Mouse (Mus musculus) embryonic fibroblast, embryonic 13.5 days (primary cell): ENCODE data around the gene Idnk. TPM values are rescaled to one million over a fixed set of nuclear protein-coding genes. Genes with fewer than 3 reads are reported as not detected.

Source experiments
- H3K27ac ChIP-seq: 2 replicates; pipeline ENCODE4 v1.5.1; 2012; ENCODE audit warnings: low read length, control low read depth, inconsistent platforms; ENCODE audit not compliant: insufficient read depth
- H3K4me1 ChIP-seq: 2 replicates; pipeline ENCODE4 v1.6.1; 2011; ENCODE audit warnings: low read length; ENCODE audit not compliant: control insufficient read depth, insufficient read depth
- H3K4me3 ChIP-seq: 2 replicates; pipeline ENCODE4 v1.5.1; 2011; ENCODE audit warnings: mild to moderate bottlenecking, control low read depth, low read length; ENCODE audit not compliant: insufficient read depth
- CTCF ChIP-seq: IDR thresholded peaks from 2 replicates; pipeline ENCODE4 v1.5.1; 2011; ENCODE audit warnings: mild to moderate bottlenecking, control low read depth, low read length, moderate library complexity, borderline replicate concordance; ENCODE audit not compliant: insufficient read depth
- POLR2A ChIP-seq: IDR thresholded peaks from 2 replicates; pipeline ENCODE4 v1.6.1; 2011; ENCODE audit warnings: low read depth, mild to moderate bottlenecking, control low read depth, low read length, moderate library complexity
- polyA plus RNA-seq: library from polyadenylated mRNA; stranded (reverse); fragments of >200 nt; gene quantifications from 2 replicates; pipeline ENCODE4 v1.2.4, GENCODE M21; 2011; ENCODE audit warnings: low read depth; ENCODE audit not compliant: missing spikeins, insufficient read length

Gene Idnk
- polyA plus RNA-seq: 20.0 and 27.7 TPM in 2 replicates

DNA sequence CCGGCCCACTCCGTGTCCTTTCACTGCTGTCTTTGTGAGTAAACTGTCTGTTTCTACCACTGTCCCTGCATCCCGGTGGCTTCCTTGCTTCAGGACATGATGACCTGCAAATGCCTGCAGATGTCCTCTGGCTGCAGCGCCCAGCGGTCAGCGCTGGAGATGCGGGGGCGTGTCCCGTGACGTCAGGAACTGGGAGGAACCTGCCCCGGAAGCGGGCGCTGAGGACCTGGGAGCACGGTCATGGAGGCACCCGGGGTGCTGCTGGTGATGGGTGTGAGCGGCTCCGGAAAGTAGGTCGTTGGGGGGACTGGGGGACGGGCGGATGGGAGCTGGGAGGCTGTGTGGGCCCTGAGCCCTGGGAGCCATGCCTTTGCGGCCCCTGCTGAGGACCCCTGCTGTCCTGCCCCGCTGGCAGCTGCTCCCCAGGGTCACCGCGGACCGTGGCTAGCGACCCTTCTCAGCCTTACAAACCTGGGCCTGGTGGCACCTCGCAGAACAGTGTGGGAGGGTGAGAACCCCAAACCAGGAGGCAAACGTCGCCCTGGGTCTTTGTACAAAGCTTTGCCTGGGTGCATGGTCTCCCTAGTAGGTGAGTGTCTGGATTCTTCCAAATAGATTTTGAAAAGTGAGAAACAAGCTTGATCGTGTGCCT, at the start of gene Idnk:
Gene Idnk (plus strand): TSS at position 203 of the 652 bp plus-strand sequence.
- Histone ChIP-seq H3K4me3 (peak within 1 kb of the TSS; percentile 93), H3K4me1 (no peaks in the 10 kb centered on the region), H3K27ac (peak within 1 kb of the TSS; percentile 11; the same call in 1 of the 2 replicates)
- TF ChIP-seq POLR2A (peak; percentile 88), CTCF (no peak)

DNA sequence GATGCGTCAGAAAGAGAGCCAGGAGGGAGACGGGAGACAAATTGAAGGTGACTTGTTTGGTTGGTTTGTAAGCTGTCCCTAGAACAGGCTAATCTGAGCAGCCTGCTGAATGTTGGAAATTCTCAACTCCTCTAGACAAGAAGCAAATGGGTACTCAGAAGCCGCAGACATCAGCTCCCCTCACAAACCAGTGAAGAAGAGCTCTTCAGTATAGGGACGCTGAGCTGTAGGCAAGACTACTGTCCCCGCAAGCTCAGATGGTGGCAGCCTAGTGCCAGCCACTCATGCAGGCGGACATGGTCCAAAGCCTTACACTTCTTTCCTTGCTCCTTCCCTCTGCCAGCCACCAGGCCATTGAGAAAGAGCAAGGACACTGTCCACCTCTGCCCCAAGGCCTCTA, 46.1 kb upstream of the Idnk start:
- Histone ChIP-seq H3K27ac (no peak overlapping the region), H3K4me1 (0 out of 2 replicates have a peak, but pooled peaks cover 3% of the 10 kb centered on the region), H3K4me3 (no peak overlapping the region)
- TF ChIP-seq POLR2A: no peak

DNA sequence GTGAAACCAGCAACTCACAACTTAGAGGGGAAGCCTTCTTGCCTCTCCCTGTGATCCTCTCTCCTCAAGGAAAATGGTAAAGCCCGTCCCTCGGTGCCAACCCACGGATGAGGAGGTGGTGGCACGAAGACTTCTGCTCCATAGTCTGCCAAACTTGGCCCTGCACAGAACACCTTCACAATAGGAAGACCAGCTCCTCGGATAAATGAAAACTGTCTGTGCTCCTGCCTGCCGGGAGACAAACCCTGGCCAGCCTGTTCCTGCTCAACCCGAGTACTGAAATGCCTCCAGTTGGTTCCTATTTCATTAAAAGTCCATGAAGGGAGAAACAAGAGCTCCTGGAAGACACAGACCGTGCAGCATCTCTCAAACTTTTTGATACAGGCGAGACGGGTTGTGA, 45.3 kb upstream of the Idnk start:
- TF ChIP-seq POLR2A (no peak), CTCF (no peak)
- no peak overlapping the region for H3K27ac ChIP-seq
- H3K4me1 ChIP-seq: 0 out of 2 replicates have a peak, but pooled peaks cover 3% of the 10 kb centered on the region
- H3K4me3 ChIP-seq: no peak overlapping the region

DNA sequence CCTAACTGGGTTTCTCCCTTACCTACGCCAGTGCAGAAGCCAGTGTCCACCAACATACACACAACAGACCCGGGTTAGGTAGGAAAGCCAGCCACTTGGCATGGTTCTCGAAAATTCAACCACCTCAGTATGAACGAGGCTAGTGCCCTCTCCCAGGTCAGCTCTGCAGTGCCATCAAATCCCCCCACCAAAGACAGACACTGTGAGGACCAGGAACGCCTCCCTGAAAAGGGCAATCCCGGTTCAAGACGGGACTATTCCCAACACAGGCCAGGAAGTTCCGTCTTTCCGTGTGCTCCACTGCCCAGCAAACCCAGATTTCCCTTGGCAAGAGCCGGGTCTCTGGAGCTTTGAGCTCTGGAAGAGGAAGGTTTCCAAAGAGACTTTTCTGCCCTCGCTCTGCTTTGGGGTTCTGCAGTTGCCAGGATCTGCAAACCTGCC, 44.8 kb upstream of the Idnk start:
- Histone ChIP-seq H3K4me1 (0 out of 2 replicates have a peak, but pooled peaks cover 3% of the 10 kb centered on the region), H3K4me3 (peak overlapping the region; percentile 40), H3K27ac (no peak overlapping the region)
- TF ChIP-seq CTCF (no peak), POLR2A (no peak)

DNA sequence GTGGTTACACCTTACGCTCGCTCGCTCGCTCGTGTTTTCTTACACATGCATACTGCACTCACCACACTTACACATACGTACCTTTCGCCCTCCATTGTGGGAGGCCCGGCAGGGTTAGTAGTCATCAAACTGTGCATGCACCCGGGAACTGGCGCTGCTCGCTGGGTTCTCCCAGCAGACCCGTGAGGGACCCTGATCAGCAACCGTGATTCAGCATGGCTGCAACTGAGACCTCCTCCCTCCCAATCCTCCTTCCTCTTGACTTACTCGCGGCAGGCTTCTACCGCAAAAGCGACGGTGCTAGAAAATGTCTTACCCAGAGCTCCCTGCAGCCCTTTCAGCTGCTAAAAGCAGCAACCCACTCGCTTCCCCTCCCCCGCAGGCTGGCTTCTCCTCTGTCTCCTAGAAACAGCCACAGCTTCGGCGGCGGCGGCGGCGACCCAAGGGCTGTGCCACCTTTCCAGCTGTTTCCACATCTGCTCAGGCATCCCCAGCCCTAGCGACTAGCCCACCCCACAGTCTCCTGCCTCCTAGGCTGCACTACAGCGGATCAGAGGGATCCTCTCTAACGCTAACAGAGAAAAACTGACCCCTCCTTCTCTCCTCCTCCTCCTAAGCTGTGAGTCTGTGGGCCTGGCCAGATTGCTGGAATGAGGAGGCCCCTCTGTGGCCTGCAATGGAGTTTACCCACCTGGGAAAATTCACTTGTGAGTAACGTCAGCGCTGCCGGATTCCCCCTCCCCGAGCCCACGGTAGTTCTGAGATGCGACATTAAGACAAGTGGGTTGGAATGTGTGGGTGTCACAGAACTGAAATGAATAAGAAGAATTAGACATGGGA, 44.2 kb upstream of the Idnk start, which contains the start of gene Klhl3:
Gene Klhl3 (minus strand): TSS at position 532 of the 840 bp plus-strand sequence.
- Histone ChIP-seq H3K27ac (no peak within 1 kb of the TSS), H3K4me1 (0 out of 2 replicates have a peak, but pooled peaks cover 3% of the 10 kb centered on the region), H3K4me3 (peak within 1 kb of the TSS; percentile 40)
- TF ChIP-seq POLR2A (peak; percentile 49), CTCF (no peak)

DNA sequence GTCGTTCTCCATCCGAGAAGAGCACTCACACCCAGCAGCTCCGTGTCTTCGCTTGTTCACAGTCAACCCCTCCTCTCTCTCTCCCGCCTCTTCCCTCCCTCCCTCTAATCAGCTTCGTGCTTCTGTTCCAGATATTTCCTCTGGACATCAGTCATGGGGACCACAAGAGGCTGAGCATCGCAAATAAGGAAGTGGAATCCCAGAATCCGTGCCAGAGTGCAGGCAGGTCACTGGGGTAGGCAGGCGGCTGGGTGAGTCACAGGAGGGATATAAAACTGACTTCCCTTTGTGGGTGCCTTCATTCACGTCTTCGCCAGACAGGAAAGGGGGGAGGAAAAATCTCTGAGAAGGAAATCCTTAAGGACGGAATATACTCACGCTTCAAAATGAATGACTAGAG, 42.2 kb upstream of the Idnk start:
- TF ChIP-seq CTCF (no peak), POLR2A (no peak)
- no peak overlapping the region for H3K27ac ChIP-seq
- 0 out of 2 replicates have a peak, but pooled peaks cover 3% of the 10 kb centered on the region for H3K4me1 ChIP-seq
- no peak overlapping the region for H3K4me3 ChIP-seq

DNA sequence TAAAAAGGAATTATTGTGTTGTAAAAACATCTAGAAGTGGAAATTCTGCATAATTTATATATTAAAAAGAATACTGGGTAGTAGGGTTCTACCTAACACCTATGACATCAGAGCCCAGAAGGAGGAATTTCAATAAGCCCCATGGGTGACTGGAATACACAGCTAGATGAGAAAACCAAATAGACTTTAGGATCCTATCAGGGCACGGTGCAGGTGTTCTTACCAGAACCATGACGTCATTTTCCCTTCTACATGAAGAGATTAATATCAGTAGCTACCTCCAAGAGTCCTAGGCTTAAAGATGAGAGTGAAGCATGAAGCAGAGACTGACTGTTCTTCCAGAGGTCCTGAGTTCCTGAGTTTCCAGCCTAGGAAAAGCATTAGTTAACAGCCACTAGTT, 40.6 kb upstream of the Idnk start:
- H3K27ac ChIP-seq: no peak overlapping the region
- 0 out of 2 replicates have a peak, but pooled peaks cover 3% of the 10 kb centered on the region for H3K4me1 ChIP-seq
- TF ChIP-seq POLR2A (no peak), CTCF (no peak)
- no peak overlapping the region for H3K4me3 ChIP-seq

DNA sequence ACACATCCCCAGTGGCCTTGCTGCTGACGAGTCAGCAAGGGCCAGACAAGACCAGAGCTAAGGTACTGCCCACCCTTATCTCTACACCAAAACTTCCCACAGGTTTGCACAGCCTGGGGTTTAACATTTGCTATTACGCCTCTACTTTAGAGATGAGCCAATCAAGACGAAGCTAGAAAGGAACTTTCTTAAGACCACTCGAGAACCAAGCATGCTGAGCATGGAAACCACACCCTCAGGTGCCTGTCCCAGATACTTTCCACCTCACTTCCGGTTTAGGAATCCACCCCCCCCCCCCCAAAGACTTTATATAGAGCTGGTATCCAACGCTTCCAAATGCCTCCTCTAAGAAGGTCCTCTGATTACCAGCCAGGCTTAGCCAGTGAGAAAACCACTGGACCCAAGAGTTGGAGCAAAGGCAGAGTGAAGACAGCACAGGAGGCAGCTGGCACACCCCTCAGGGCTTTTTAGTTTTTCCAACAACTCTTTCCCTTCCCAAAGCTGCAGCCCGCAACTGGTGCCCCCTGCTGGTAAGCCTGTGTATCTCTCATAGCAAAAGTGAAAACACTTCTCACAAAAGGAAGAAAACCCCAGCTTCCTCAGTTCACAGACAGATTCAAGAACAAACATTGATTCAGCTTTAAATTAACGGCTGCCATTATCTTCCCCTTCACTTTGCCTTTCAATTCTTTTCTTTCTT, 40.0 kb upstream of the Idnk start:
- H3K4me3 ChIP-seq: no peak overlapping the region
- no peak overlapping the region for H3K27ac ChIP-seq
- H3K4me1 ChIP-seq: 0 out of 2 replicates have a peak, but pooled peaks cover 3% of the 10 kb centered on the region
- TF ChIP-seq CTCF (0 out of 2 replicates have a peak, but pooled peaks have one; percentile 20), POLR2A (no peak)

DNA sequence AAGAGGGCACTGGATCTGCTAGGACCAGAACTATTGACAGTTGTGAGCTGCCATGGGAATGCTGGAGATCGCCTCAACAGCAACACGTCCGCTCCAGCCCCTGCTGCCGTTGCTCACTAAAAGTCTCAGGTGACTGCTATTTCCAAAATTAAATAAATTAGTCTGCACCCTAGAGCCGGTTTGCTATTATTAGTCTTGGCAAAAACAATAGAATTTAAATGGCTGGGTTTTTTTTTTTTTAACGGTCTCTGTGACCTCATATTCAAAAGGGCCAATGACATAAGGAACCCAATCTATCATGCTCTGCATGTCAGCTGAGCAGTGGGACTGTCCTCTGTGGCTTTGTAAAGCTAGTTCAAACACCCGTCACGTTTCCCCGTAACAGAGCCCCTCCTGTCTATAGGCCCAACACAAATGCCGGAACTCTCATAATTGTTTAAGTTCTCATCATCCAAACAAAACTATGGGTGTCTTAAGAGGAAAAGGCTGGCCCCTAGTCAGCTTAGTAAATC, 34.6 kb upstream of the Idnk start:
- Histone ChIP-seq H3K27ac (no peak overlapping the region), H3K4me1 (peaks cover 5% of the 10 kb centered on the region; the same call in 1 of the 2 replicates), H3K4me3 (no peak overlapping the region)
- TF ChIP-seq POLR2A (no peak), CTCF (no peak)

DNA sequence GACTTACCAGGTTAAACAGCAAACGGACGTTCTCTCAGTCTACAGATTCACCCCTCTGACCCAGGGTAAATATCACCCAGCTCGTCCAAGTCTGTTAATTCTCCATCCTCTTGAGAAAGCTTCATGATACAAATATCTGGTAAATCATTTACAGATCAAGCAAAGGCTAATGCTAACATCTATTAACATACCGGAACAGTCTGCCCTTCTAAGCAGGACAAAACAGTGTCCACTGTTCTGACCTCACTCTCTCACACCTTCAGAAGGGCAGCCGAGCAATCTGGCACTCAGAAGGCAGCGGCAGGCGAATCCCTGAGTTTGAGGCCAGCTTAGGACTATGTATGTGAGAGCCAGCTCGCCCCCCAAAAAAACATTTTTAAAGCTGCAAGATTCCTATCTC, 34.1 kb upstream of the Idnk start:
- Histone ChIP-seq H3K4me1 (peaks cover 5% of the 10 kb centered on the region; the same call in 1 of the 2 replicates), H3K27ac (no peak overlapping the region), H3K4me3 (no peak overlapping the region)
- no peak for TF ChIP-seq CTCF
- no peak for TF ChIP-seq POLR2A
